Mouse (Mus musculus): ENCODE measurements around the gene Crybb1. TPM values are rescaled to one million over a fixed set of nuclear protein-coding genes. Genes with fewer than 3 reads are reported as not detected.

The Crybb1 gene
- total RNA-seq, 1 experiment from 2014 or later, result 2.7 TPM

DNA sequence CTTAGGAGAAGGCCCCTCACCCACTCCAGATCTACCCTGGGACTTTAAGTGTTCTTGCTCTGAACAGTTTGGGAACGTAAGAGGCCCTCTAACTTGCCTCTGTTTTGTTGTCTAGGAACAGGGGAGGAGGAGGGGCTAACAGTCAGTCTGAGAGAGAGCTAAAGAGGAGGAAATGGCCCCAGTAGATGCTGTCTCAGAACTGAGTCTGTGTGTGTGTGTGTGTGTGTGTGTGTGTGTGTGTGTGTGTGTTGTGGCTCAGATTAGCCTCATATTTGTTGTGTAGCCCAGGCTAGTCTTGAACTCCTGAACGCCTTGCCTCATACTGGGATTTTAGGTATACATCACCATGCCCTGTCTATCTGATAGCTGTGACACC lies 31.0 kb downstream of the Crybb1 start:
- DNase-seq, result no peak

DNA sequence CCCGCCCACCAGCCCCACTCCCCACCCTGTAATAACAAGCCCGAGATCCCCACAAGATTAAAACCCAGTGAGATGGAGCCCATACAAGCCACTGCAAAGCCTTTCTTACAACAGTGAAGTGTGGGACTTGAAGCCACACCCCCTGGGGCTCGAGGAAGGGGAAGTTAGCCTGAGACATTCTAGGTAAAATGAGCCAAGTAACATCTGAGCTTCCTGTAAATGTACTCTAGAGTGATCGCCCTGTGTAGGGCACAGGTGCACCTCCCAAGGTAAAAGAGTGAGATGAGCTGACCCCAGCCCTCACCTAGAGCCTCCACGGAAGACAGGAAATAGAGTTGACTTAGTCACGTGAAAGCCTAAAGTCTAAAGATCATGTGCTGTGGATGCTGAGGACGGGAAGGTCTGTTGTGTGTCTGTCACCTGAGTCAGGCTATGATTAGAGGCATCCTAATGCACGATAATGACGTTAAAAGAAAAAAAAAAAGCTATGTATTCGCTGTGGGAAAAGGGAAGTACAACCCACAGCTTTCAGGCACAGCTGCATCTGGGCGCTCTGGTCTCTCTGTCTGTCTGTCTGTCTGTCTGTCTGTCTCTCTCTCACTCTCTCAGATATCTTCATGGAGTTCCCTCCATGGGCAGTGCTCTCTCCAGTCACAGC lies 31.5 kb downstream of the Crybb1 start:
- DNase-seq, result no peak

DNA sequence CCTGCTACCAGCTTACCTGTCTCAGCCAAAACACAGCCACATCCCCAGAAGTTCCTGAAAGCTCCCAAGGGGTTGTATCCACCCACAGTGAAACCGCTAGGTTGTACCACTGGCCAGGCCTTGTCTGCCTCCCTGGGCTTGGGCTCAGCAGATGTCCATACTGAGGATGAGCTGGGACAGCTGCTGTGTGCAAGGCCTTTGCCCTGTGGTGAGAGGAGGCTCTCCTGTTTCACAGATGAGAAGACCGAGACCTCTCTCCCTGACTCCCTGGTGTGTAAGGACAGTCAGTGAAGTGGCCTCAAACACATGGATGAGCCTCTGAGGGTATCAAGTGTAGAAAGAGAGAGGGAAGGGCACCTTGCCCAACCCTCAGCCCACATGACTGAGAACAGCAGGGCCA lies 32.0 kb downstream of the Crybb1 start:
- no peak for DNase-seq

DNA sequence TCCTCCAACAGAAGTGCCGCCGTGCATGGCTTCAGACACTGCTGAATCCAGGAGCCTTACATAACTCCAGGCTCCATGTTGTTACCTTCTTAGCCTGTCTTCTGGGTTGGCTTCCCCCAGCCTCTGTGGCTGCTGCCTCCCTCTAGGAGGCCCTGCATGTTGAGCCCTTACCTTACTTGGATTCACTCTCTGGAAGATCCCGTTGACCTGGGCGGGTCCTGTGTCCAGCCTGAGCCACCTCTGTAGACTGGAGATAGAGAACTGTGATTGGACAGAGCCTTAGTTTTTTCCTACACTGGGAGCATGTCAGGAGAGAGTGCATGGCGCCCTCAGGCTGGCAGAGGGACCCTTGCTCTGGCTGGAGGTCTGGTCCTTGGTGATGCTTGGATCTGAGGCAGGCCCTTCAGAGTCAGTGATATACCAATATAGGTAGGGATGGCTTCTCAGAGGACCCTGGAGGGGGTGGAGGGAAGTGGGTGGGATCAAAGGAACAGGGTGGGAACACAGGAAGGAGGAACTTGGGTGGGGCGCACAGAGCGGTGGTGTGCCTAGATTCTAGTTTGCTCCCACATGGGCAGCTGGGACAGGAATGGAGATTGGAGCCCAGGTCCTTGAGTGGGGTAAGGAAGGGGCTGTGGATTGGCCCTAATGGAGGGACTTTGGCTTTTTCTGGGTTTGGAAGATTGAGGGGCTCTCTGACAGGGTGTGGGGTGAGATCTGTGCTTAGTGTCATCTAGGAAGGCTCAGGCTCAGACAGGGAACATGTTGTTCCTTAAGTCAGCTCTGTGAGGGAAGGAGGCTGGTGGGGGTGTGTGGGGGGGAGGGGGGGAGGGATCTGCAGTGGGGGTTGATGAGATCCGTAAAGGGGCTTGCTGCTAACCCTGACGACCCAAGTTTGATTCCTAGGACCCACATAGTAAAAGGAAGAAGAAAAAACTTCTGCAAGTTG lies 32.9 kb downstream of the Crybb1 start:
- DNase-seq, result no peak

DNA sequence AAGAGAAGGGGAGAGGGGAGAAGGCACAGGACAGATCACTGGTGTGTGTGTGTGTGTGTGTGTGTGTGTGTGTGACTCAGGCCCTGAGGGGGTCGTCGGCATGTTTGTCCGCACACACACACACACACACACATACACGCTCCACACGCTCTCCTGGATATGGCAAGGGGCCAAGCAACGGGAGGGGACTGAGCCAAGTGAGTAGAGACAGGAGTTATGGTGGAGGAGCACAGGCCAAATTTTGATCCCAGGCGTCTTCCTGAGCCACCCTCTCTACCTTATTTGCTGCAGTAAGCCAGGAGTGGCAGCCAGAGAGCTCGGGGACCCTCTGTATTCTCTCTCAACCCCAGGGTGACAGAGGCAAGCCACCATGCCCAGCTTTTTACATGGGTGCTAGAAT lies 33.6 kb downstream of the Crybb1 start:
- DNase-seq, result peak; percentile 68

DNA sequence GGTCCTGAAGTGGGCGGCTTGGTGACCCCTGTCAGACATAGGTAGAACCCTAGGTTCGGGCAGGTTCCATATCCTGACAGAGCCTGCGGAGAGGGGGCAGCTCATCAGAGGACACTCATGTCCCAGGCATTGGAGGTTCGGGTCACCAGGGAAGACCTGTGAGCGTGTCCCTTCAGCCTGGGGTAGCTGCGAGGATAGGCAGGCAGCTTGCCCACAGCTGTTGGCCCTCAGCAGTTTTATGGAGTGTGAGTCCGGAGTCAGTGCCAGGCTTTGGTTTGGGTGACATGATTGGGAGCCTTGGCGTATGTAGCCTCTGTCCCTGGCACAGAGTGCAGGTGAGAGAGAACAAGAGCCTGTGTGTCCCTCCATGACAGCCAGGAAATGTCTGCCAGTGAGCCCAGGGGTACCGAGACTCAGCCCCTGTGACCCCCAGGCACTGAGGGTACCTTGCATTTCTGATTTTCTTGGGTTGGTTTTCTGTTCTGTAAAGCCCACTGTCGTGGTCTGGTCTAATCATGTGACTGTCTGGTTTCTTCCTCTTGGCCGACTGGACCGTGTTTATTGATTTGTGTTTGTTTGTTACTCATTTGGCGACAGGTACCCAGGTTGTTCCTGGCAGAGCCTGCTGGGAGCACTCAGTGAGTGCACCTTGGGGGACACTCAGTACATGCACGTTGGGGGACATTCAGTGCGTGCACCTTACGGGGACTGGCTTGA lies 34.4 kb downstream of the Crybb1 start:
- DNase-seq, result peak; percentile 58

DNA sequence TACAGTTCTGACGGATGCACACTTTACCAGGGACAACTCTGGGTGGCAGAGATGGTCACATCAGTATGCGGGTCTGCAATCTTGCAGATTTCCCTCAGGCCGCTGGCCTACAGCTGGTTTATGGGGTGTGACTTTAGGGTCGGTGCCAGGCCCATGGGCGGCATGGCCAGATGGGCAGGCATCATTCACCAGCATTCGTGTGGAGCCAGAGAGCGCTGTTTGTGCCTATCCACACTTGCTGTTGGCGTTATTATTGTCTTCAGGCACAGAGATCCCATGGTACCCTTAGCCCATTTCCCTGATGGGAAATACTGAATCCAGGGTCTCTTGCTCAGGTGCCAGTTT lies 34.9 kb downstream of the Crybb1 start:
- DNase-seq, result no peak

DNA sequence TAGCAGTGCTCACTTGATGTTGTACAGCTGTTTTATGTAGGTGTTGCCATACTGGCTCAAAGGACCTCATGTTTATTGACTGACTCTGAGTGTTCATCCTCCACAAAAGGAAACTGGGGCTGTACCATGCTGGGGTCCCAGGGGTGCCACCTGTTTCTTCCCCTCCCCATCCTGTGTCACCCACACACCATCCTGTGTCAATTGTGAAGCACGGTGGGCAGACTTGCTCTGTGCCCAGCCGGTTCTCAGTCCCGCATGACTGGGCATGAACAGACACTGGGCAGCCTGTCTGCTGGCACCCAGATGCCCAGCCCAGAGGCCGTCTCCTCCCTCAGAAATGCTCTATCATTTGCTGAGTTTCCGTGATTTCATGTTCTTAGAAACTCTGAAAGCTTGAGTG lies 36.3 kb downstream of the Crybb1 start:
- DNase-seq, result no peak

DNA sequence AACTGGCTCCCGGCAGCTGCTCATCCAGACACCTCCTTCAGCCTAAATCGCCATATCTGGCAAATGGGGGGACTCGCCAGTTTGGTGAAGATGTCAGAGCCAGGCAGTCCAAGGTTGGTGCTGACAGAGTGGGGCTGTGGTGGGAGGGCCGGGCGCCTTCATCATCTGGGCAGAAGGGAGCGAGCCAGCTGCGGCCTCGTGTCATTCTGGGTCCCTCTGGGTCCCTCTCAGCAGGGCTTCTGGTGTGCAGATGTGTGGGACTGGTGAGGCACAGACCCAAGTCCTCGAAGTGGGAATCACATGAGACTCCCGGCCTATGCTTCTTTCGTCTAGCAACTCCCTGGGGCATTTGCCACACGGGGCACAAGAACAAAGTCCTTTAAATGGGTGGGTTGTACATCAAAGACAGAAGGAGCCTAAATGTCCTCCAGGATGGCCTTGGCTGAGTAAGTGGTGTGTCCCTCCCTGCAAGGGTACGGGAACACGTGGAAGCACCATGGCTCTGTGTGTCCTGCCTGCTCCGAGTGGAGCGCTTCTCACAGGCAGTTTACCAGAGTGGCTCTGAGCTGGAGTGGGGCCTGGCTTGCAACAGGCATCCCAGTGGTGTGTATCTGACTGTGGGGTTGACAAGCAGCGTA lies 36.8 kb downstream of the Crybb1 start:
- peak; percentile 46 for DNase-seq

DNA sequence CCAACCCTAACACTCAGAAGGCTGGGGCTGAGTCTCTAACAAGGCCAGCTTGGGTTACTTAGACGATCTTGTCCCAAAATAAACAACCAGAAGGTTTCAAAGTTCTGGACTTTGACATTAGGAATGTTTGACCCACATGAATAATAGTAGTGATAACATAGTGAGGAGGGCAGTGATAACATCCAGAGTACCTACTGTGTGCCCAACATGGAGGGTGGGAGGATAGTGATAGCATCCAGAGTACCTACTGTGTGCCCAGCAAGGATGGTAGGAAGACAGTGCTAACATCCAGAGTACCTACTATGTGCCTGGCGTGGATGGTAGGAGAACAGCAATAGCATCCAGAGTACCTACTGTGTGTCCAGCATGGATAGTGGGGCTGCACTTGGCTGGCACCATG lies 38.2 kb downstream of the Crybb1 start:
- no peak for DNase-seq

DNA sequence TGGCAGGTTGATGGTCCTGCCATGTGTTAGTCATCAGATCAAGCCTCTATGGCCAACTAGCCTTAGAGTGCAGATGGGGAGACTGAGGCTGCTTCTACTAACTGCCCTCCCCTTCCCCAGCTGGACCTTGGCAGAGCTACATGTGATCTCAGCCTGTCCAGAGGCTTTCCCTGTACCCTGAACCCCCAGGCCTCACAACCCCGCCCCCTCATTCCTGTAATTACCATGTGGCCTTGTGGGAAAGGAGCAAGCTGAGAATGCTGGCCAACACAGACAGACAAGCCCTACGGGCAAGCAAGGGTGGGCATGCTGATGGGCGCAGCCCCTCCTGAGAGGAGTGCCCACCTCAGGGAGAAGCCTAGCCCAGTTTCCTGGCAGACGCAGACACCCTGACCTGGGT lies 39.1 kb downstream of the Crybb1 start:
- DNase-seq, result no peak

DNA sequence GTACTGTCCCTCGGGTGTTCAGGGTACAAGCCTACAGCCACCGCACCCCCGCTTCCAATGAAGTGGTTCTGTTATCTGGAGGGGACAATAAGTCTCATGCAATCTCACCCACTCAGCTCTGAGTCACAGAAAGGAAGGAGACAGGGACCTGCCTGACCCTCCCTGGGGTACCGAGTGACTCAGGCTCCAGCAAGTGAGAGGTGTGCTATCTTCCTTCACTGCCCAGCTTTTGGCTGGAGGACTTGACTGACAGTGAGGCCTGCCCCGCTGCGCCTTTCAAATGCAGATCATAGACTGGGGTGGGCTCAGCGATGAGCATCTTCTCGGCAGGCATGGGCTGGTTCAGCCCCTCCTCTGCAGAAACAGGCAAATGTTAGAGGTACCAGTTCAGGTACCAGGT lies 39.5 kb downstream of the Crybb1 start:
- peak; percentile 53 for DNase-seq

DNA sequence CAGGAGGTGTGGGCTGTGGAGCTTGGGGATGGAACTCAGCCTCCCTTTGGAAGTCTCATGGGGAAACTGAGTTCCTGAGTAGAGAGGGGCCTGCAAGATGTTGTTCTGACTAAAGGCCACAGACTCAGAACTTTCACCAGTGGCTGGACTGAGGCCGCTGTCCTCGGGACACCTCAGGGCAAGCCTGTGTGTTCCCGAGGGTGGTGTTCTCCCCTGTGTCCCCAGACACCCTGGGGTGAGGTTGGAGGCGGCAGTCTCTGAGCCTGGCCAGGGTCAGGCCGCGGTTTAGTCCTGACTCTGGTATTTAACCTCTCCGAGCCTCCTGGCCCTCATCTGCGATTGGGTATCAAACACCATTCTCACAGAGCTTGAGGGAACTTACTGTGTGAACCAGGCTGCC lies 39.9 kb downstream of the Crybb1 start:
- no peak for DNase-seq

DNA sequence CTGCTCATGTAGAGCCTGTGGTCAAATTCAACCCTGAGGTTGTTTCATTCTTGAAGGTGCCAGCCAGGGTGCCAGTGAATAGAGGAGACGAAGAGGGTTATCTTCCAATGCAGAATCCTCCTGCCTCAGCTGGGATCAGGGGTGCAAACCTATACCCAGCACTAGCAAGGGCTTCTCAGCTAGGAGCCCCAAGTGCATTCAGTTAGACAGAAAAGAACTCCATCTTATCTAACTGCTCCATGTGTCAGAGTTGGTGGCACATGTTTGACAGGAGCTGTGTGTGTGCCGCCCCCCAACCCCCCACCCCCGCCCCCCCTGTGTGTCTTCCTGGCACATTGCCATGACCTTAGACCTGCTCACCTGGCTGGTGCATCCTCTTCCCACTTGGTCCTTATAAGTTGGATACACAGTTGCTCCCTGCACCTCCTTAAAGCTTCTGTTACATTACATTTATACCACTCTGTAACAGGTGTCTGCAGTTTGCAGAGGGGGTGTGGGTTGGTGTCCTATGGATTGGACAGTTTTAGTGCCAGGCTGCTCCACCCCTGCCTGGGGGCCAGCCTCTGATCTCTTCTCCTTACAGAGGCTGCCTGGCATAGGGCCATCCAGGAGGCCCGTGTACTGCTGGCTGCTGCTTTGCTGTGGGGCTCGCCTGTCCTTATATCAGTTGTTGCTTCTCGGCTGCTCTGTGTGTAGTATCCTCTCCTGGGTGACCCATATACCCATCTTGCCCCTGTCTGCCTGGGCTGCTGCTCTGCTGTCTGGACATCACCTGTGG lies 41.0 kb downstream of the Crybb1 start:
- DNase-seq, result peak; percentile 59

DNA sequence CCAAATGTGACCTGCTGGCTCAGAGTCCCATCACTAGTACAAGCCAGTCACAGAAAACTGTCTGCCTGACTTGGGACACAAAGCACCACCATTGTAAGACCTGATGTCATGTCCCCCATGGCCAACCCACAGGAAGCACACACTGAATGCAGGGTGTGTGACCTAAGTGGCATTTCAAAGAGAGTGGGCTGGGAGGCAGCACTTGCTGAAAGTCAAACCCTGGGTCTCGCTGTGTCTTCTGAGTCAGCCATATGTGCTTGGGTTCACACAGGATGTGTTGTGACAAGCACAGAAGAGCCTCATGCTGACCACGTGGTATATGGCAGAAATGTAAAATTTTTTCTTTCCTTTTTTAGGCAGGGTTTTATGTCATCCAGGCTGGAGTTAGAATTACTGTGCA lies 41.6 kb downstream of the Crybb1 start:
- no peak for DNase-seq

DNA sequence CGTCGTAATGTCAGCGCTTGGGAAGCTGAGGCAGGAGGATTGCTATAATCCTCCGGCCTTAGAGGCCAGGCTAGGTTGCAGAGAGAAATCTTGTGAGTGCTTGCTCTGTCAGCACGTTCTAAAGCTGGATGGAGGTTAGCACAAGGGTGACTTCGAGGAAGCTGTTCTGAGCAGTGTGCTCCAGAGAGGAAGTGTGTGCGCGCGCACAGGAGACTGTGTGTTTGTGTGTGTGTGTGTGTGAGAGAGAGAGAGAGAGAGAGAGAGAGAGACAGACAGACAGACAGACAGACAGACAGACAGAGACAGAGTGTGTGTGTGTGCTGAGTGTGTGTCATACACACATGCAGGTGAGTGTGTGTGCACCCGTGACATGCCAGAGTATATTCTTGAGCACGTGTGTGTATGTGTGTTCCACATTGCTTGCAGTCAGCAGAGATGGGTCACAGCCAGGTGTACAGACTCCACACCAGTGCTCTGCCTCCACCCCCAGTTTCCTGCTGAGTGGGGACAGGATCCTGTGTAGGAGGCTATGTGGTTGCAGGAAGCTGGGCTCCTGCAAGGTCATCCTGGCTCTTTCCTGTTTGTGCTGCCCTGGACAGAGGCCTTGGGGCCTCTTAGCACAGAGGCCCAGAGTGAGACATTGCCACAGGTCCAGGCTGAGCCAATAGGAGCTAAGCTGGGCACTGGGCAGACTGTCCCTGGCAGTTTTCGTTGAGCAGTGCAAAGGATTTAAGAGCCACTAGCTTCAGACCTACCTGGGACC lies 42.8 kb downstream of the Crybb1 start:
- DNase-seq, result peak; percentile 62

DNA sequence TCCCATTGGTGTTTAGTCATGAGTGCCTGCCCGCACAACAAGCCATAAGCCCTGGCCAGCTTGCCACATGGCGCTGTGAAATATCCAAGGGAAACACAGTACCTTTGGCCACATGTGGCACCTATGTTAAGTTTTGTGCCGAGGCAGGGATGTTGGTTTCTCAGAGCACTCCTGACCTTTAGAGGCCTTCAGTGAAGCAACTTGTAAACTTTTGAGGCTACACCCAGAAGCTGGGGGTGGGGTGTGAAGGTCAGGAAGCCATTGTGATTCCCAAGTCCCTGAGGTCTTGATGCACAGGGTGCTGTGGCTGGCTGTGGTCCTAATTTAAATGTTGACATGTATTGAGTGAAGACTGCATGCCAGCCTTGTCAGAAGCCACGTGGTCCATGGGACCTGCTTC lies 43.8 kb downstream of the Crybb1 start:
- no peak for DNase-seq

DNA sequence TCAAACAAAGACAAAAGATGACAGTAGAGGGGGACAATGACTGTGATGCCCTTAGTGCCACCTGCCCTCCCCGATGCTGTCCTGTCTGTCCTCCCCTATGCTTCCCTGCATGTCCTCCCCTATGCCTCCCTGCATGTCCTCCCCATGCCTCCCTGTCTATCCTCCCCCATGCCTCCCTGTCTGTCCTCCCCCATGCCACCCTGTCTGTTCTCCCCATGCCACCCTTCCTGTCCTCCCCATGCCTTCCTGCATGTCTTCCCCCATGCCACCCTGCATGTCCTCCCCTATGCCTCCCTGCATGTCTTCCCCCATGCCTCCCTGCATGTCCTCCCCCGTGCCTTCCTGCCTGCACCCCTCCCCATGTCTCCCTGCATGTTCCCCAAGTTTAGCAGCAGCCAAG lies 44.5 kb downstream of the Crybb1 start:
- no peak for DNase-seq

DNA sequence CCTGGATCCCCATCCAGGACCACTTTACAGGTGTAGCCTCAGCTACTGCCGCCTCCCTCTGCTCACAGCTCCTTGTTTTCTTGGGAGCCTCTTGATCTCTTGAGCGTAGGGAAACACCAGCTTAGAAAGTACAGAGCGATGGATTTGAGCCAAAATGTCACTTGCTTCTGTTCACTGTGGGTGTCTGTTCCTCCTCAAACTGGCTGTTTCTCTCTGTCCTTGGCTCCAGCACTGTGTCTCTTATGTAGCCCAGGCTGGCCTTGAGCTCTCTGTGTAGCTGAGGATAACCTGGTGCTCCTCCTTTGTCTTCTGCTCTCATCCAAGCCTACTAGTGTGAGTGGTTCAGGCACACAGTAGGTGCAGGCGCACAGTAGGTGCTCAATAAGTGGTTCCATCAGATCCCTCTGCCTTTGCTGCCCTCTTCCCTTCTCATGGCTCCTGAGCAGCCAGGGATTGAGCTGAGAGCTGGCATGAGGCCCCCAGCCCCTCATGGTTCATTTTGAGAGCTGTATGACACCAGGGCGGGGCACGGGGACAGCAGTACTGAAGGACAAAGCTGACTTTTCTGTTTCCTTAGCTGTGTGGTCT lies 45.2 kb downstream of the Crybb1 start:
- no peak for DNase-seq

DNA sequence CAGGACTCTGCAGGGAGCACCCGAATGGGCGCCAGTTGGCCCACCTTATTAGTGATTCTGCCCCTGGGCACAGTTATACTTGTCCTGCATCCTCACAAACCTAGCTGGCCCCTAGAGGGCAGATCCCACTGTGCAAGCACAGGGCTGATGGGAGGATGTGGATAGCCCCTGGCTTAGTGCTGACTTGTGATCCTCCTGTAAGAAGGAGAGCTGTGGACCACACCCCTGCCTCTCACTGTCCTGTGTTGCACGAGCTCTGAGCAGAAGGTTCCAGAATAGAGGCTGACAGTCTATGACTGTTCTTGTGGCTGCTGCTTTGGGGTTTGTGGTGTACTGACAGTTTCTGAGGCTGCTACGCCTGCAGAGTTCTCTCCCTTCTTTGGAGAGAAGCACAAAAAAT lies 46.1 kb downstream of the Crybb1 start:
- no peak for DNase-seq

DNA sequence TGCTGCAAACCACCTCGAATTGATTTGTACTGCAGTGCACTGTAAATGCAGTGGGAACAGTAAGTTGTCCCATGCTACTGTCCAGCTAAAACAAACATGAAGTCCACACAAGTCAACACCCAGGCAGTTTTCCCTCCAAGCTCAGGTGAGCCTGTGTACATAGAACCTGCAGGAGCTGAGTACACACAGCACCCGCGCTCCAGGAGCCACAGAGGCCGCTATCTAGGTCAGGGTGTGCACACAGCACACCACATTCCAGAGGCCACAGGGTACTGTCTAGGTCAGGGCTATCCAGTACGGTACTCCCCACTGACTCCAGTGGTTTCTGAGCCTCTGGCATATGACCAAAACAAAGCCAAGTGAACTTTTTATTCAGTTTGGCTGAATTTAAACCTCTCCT lies 46.7 kb downstream of the Crybb1 start:
- no peak for DNase-seq

Data from adrenal gland, postnatal 25 days (tissue).